In the genomic region with DNA sequence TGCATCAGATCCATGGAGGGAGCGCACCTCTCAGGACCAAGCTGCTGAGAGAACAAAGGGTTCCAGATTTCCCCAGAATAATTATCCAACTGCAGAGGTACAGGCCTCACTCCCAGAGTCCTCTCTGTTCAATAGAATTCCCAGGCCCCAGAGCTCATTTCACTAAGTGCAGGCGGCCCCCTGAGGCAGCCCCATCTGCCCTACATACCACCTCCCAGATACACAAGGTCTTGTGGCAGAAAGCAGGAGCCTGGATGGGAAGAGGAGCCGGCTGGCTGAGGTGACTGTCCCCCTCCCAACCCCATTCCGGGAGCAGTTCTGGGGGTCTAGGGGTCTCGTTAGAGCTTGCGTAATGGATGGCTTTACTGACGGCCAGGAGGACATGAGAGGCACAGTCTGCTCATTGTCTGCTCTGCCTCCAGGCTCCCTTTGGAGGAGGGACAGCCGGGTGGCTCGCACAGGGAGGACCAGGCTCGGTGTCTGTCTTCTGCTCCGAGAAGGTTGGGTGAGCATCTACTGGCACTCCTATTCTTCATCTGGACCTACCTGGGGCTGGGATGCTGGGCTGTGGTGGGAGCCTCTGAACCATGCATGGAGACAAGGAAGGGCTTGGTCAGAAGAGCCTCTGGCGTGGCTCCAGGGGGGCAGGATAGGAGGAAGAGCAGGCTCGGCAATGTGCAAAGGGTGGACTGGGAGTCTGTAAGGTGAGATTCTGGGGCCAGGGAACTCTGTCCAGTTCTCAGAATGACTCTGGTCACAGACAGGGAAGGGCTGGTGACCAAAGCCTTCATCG, we compare ENCODE assay signal across 15 mouse cellular contexts. TPM values are rescaled to one million over a fixed set of nuclear protein-coding genes. Genes with fewer than 3 reads are reported as not detected.
DNase-seq lines count a peak whose midpoint lies in the region; ATAC-seq and TF ChIP-seq lines count a peak whose summit lies in the region.
"Had no signal": no experiment of that assay in that cellular context is flagged by ENCODE, and none has a peak within 500 bp of the region (broad histone marks: within the 10 kb centered on the region; RNA-seq: fewer than 3 reads in every experiment).

No protein-coding gene starts in this region.

- H3K4me3 ChIP-seq in forebrain, embryonic 12.5 days (replicated peaks), result no peak overlapping the region
- H3K4me3 ChIP-seq in forebrain, embryonic 16.5 days (replicated peaks; ENCODE audit: low read length), result no peak overlapping the region
- H3K4me3 ChIP-seq in embryonic facial prominence, embryonic 14.5 days (ENCODE audit: low read depth, low read length), result no peak overlapping the region
- H3K4me3 ChIP-seq in midbrain, embryonic 11.5 days (ENCODE audit: low read depth, low read length), result no peak overlapping the region
- H3K4me3 ChIP-seq in lung, adult 2 months (replicated peaks; ENCODE audit: extremely low read depth, low read depth, low read length), result no peak overlapping the region
- H3K4me3 ChIP-seq: heart, adult 2 months; liver, embryonic 15.5 days had no signal

- peak overlapping the region; percentile 68 for H3K27ac ChIP-seq in forebrain, embryonic 12.5 days
- no peak overlapping the region for H3K27ac ChIP-seq in forebrain, embryonic 16.5 days (ENCODE audit: low read length)
- no peak overlapping the region for H3K27ac ChIP-seq in embryonic facial prominence, embryonic 14.5 days (replicated peaks; ENCODE audit: low read depth, low read length)
- no peak overlapping the region; the same call in 1 of the 2 replicates for H3K27ac ChIP-seq in midbrain, embryonic 11.5 days (ENCODE audit: low read depth, low read length)
- H3K27ac ChIP-seq: heart, adult 2 months; liver, embryonic 15.5 days had no signal

- WGBS in forebrain, embryonic 12.5 days, result 58% methylated on average over 14 of the region's 14 CpGs
- WGBS in forebrain, embryonic 16.5 days, result 57% methylated on average over 14 of the region's 14 CpGs
- 40% methylated on average over 14 of the region's 14 CpGs for WGBS in embryonic facial prominence, embryonic 14.5 days
- 70% methylated on average over 14 of the region's 14 CpGs for WGBS in midbrain, embryonic 11.5 days
- WGBS in lung, adult 2 months, result 73% methylated on average over 14 of the region's 14 CpGs

- no peak for TF ChIP-seq CTCF in lung, adult 2 months (IDR thresholded peaks at IDR 0.05; ENCODE audit: insufficient read depth, low read length)

- H3K27me3 ChIP-seq in forebrain, embryonic 12.5 days, result no peaks in the 10 kb centered on the region
- H3K27me3 ChIP-seq in forebrain, embryonic 16.5 days (replicated peaks; ENCODE audit: control insufficient read depth, insufficient read depth, low read length), result no peaks in the 10 kb centered on the region
- no peaks in the 10 kb centered on the region for H3K27me3 ChIP-seq in embryonic facial prominence, embryonic 14.5 days (replicated peaks; ENCODE audit: control insufficient read depth, insufficient read depth, low read length)
- no peaks in the 10 kb centered on the region for H3K27me3 ChIP-seq in midbrain, embryonic 11.5 days (ENCODE audit: control insufficient read depth, insufficient read depth, low read length)
- H3K27me3 ChIP-seq: liver, embryonic 15.5 days had no signal

- H3K4me1 ChIP-seq in forebrain, embryonic 12.5 days, result peaks cover 29% of the 10 kb centered on the region
- H3K4me1 ChIP-seq in forebrain, embryonic 16.5 days (replicated peaks; ENCODE audit: control insufficient read depth, insufficient read depth, low read length), result 0 out of 2 replicates have a peak, but pooled peaks cover 5% of the 10 kb centered on the region
- H3K4me1 ChIP-seq in embryonic facial prominence, embryonic 14.5 days (ENCODE audit: control insufficient read depth, insufficient read depth, low read length), result no peaks in the 10 kb centered on the region
- H3K4me1 ChIP-seq in midbrain, embryonic 11.5 days (ENCODE audit: control insufficient read depth, insufficient read depth, low read length), result peaks cover 5% of the 10 kb centered on the region; the same call in 1 of the 2 replicates
- H3K4me1 ChIP-seq in lung, adult 2 months (ENCODE audit: control insufficient read depth, insufficient read depth, low read length), result no peaks in the 10 kb centered on the region
- H3K4me1 ChIP-seq: liver, embryonic 15.5 days had no signal

- no peak overlapping the region for H3K9ac ChIP-seq in forebrain, embryonic 12.5 days
- no peak overlapping the region for H3K9ac ChIP-seq in forebrain, embryonic 16.5 days (replicated peaks; ENCODE audit: low read depth, low read length)
- no peak overlapping the region for H3K9ac ChIP-seq in embryonic facial prominence, embryonic 14.5 days (ENCODE audit: low read depth, low read length)
- H3K9ac ChIP-seq in midbrain, embryonic 11.5 days (ENCODE audit: low read length), result no peak overlapping the region
- H3K9ac ChIP-seq: liver, embryonic 15.5 days had no signal

- no peaks in the 10 kb centered on the region for H3K36me3 ChIP-seq in forebrain, embryonic 12.5 days (replicated peaks)
- no peaks in the 10 kb centered on the region for H3K36me3 ChIP-seq in forebrain, embryonic 16.5 days (ENCODE audit: control insufficient read depth, insufficient read depth)
- H3K36me3 ChIP-seq in embryonic facial prominence, embryonic 14.5 days (ENCODE audit: control insufficient read depth, insufficient read depth, low read length), result no peaks in the 10 kb centered on the region
- H3K36me3 ChIP-seq in midbrain, embryonic 11.5 days (ENCODE audit: control insufficient read depth, insufficient read depth, low read length), result no peaks in the 10 kb centered on the region
- H3K36me3 ChIP-seq: liver, embryonic 15.5 days had no signal

- no peak overlapping the region for H3K4me2 ChIP-seq in forebrain, embryonic 12.5 days
- H3K4me2 ChIP-seq in forebrain, embryonic 16.5 days (ENCODE audit: low read length), result no peak overlapping the region
- no peak overlapping the region for H3K4me2 ChIP-seq in embryonic facial prominence, embryonic 14.5 days (ENCODE audit: low read depth, low read length)
- no peak overlapping the region for H3K4me2 ChIP-seq in midbrain, embryonic 11.5 days
- H3K4me2 ChIP-seq: liver, embryonic 15.5 days had no signal

- peak; percentile 49 for DNase-seq in brain, adult 2 months (ENCODE audit: low read depth, low spot score)
- peak; percentile 55 for DNase-seq in embryonic facial prominence, embryonic 14.5 days (ENCODE audit: low spot score)
- DNase-seq in midbrain, embryonic 11.5 days (ENCODE audit: low spot score, missing footprints), result no peak
- DNase-seq in right cerebral cortex, adult 18-20 months, result no peak
- DNase-seq in lung, adult 2 months, result no peak
- DNase-seq in gastrocnemius, adult 18-20 months (ENCODE audit: low spot score), result no peak
- DNase-seq: adrenal gland, postnatal 10 days; cerebellum, adult 11-12 months; heart, adult 2 months; kidney, postnatal 25 days; right cerebral cortex, postnatal 25 days had no signal

- no peaks in the 10 kb centered on the region for H3K9me3 ChIP-seq in forebrain, embryonic 12.5 days
- no peaks in the 10 kb centered on the region for H3K9me3 ChIP-seq in forebrain, embryonic 16.5 days (ENCODE audit: control insufficient read depth, low read length)
- H3K9me3 ChIP-seq in embryonic facial prominence, embryonic 14.5 days (ENCODE audit: control insufficient read depth, low read length), result no peaks in the 10 kb centered on the region
- H3K9me3 ChIP-seq in midbrain, embryonic 11.5 days (ENCODE audit: control insufficient read depth, low read length), result no peaks in the 10 kb centered on the region
- H3K9me3 ChIP-seq: liver, embryonic 15.5 days had no signal

- no peak for TF ChIP-seq POLR2A in lung, adult 2 months (IDR thresholded peaks at IDR 0.05; ENCODE audit: borderline replicate concordance, extremely low read depth, low read depth, low read length)

- ATAC-seq in forebrain, embryonic 12.5 days (ENCODE audit: low FRiP score), result no peak
- no peak for ATAC-seq in forebrain, embryonic 16.5 days
- peak; percentile 87 for ATAC-seq in embryonic facial prominence, embryonic 14.5 days (ENCODE audit: low read depth)
- ATAC-seq in midbrain, embryonic 11.5 days (ENCODE audit: low FRiP score), result peak; percentile 50; the same call in 1 of the 2 replicates

RNA-seq across cellular contexts. Expression of gene Eml1, which starts 39.9 kb away (rescaled TPM):
- polyA plus RNA-seq in forebrain, embryonic 12.5 days (2016; fragmentation: Nextera tagmentation; extraction: Ambion mirVana), result 82.4 and 83.0 TPM in 2 replicates
- 86.7 and 88.4 TPM in 2 replicates for polyA plus RNA-seq in forebrain, embryonic 16.5 days (2015; fragmentation: Nextera tagmentation; extraction: Ambion mirVana)
- polyA plus RNA-seq in embryonic facial prominence, embryonic 14.5 days (2014; fragmentation: Nextera tagmentation; extraction: Ambion mirVana), result 62.3 and 62.8 TPM in 2 replicates
- 108 and 111 TPM in 2 replicates for polyA plus RNA-seq in midbrain, embryonic 11.5 days (2014; fragmentation: Nextera tagmentation; extraction: Ambion mirVana)
- 51.5 and 70.6 TPM in 2 replicates for polyA plus RNA-seq in lung, adult 2 months (2012; rRNA removed)
- total RNA-seq in gastrocnemius, adult 18-20 months (2021), result 10 to 100 TPM; 99.0 to 99.1 TPM
- total RNA-seq: monocyte, adult 5-6 weeks had no signal

Comparison
In these comparisons a context has a peak if more than half of its experiments do, and no peak if none do; other contexts are left out.
1. ATAC-seq: peak in embryonic facial prominence, embryonic 14.5 days (single experiment) and midbrain, embryonic 11.5 days (single experiment); none in forebrain, embryonic 12.5 days (single experiment) and forebrain, embryonic 16.5 days (single experiment).
2. DNase-seq: peak in brain, adult 2 months (single experiment) and embryonic facial prominence, embryonic 14.5 days (single experiment); none in midbrain, embryonic 11.5 days (single experiment), right cerebral cortex, adult 18-20 months (single experiment), lung, adult 2 months (single experiment) and gastrocnemius, adult 18-20 months (single experiment).